33 mouse cellular contexts compared by ENCODE assay signal in the genomic region with DNA sequence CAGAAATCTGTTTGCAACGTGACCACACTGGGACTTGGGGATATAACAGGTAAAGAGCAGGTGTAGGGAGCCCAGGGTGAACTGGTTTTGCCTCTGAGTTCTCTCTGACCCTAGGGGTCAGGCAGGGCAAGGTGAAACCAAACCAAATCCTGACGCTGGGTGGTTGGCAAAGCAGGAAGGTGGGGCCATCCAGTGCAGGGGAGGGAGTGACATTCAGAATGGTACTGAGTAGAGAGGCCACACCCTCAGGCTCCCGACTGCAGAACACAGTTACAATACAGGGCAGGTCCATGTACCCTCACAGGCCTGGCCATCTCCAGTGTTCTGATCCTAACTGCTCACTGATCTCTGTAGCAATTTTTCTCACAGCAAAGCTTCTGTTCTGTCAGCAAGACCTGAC. TPM values are rescaled to one million over a fixed set of nuclear protein-coding genes. Genes with fewer than 3 reads are reported as not detected.
DNase-seq lines count a peak whose midpoint lies in the region; ATAC-seq and TF ChIP-seq lines count a peak whose summit lies in the region.
"Had no signal": no experiment of that assay in that cellular context is flagged by ENCODE, and none has a peak within 500 bp of the region (broad histone marks: within the 10 kb centered on the region; RNA-seq: fewer than 3 reads in every experiment).

No protein-coding gene starts in this region.

- peak; percentile 17 for DNase-seq in cerebellum, adult 11-12 months
- no peak for DNase-seq in cerebellum, postnatal 4 days (ENCODE audit: low spot score in 2 of 2)
- DNase-seq in layer of hippocampus, adult 2 months (ENCODE audit: low spot score in 2 of 2) = no peak
- DNase-seq in layer of hippocampus, postnatal 10 days (ENCODE audit: low spot score in 2 of 2) = no peak
- peak; percentile 58 for DNase-seq in urinary bladder, postnatal 14 days (ENCODE audit: low spot score)
- no peak for DNase-seq in urinary bladder, postnatal 4 days (ENCODE audit: low spot score in 2 of 2)
- peak; percentile 73 for DNase-seq in stomach, postnatal 0 days (ENCODE audit: low spot score)
- DNase-seq in midbrain, embryonic 14.5 days = no peak
- DNase-seq: adrenal gland, adult 2 months; adrenal gland, postnatal 36 days; cerebellum, adult 2 months; gastrocnemius, adult 2 months; gastrocnemius, postnatal 36 days; heart, adult 18-20 months; heart, postnatal 36 days; lung, embryonic 14.5 days; thymus, adult 2 months; thymus, postnatal 36 days had no signal

- no peak overlapping the region for H3K9ac ChIP-seq in stomach, postnatal 0 days (ENCODE audit: low read length)
- H3K9ac ChIP-seq in midbrain, embryonic 14.5 days (replicated peaks; ENCODE audit: low read length) = no peak overlapping the region
- H3K9ac ChIP-seq: hindbrain, embryonic 12.5 days; kidney, embryonic 15.5 days; limb, embryonic 13.5 days; liver, embryonic 14.5 days; lung, embryonic 14.5 days; midbrain, embryonic 12.5 days had no signal

- H3K36me3 ChIP-seq in stomach, postnatal 0 days (ENCODE audit: control insufficient read depth, insufficient read depth, low read length) = no peaks in the 10 kb centered on the region
- H3K36me3 ChIP-seq in midbrain, embryonic 14.5 days (ENCODE audit: control insufficient read depth, insufficient read depth, low read length) = no peaks in the 10 kb centered on the region
- H3K36me3 ChIP-seq: hindbrain, embryonic 12.5 days; kidney, embryonic 15.5 days; limb, embryonic 13.5 days; midbrain, embryonic 12.5 days had no signal

- H3K27ac ChIP-seq in layer of hippocampus, adult 2 months = peak overlapping the region; percentile 40
- H3K27ac ChIP-seq in stomach, postnatal 0 days (replicated peaks) = peak overlapping the region; percentile 80
- H3K27ac ChIP-seq in midbrain, embryonic 14.5 days (replicated peaks; ENCODE audit: low read depth, low read length) = no peak overlapping the region
- H3K27ac ChIP-seq: gastrocnemius, adult 2 months; hindbrain, embryonic 12.5 days; hindbrain, postnatal 0 days; kidney, embryonic 15.5 days; limb, embryonic 13.5 days; liver, embryonic 14.5 days; midbrain, embryonic 12.5 days had no signal

- no peaks in the 10 kb centered on the region for H3K9me3 ChIP-seq in stomach, postnatal 0 days (ENCODE audit: control insufficient read depth, low read length)
- no peaks in the 10 kb centered on the region for H3K9me3 ChIP-seq in midbrain, embryonic 14.5 days (ENCODE audit: control insufficient read depth, low read length)
- H3K9me3 ChIP-seq: hindbrain, embryonic 12.5 days; kidney, embryonic 15.5 days; limb, embryonic 13.5 days; megakaryocyte, embryonic 14.5 days; midbrain, embryonic 12.5 days had no signal

- TF ChIP-seq CTCF in layer of hippocampus, adult 2 months (conservative IDR thresholded peaks at IDR 0.05) = no peak
- no peak for TF ChIP-seq CTCF in stomach, postnatal 0 days (IDR thresholded peaks at IDR 0.05; ENCODE audit: low read depth)

- H3K4me3 ChIP-seq in layer of hippocampus, adult 2 months = no peak overlapping the region
- H3K4me3 ChIP-seq in stomach, postnatal 0 days (ENCODE audit: low read depth, low read length) = no peak overlapping the region
- no peak overlapping the region for H3K4me3 ChIP-seq in midbrain, embryonic 14.5 days (replicated peaks; ENCODE audit: low read depth, low read length)
- H3K4me3 ChIP-seq: gastrocnemius, adult 2 months; hindbrain, embryonic 12.5 days; kidney, embryonic 15.5 days; limb, embryonic 13.5 days; megakaryocyte, embryonic 14.5 days; midbrain, embryonic 12.5 days had no signal

- WGBS in stomach, postnatal 0 days = 10% methylated on average over 3 of the region's 3 CpGs
- 31% methylated on average over 3 of the region's 3 CpGs for WGBS in midbrain, embryonic 14.5 days

- H3K4me2 ChIP-seq in stomach, postnatal 0 days (replicated peaks; ENCODE audit: low read depth) = peak overlapping the region; percentile 17; the same call in 1 of the 2 replicates
- no peak overlapping the region for H3K4me2 ChIP-seq in midbrain, embryonic 14.5 days (ENCODE audit: low read length)
- H3K4me2 ChIP-seq: heart, embryonic 11.5 days; hindbrain, embryonic 12.5 days; kidney, embryonic 15.5 days; limb, embryonic 13.5 days; lung, embryonic 14.5 days; midbrain, embryonic 12.5 days had no signal

- peaks cover 3% of the 10 kb centered on the region; the same call in 1 of the 2 replicates for H3K27me3 ChIP-seq in stomach, postnatal 0 days (ENCODE audit: control insufficient read depth, insufficient read depth, low read length)
- H3K27me3 ChIP-seq in midbrain, embryonic 14.5 days (ENCODE audit: control insufficient read depth, insufficient read depth, low read length) = peaks cover 37% of the 10 kb centered on the region; the same call in 1 of the 2 replicates

- H3K4me1 ChIP-seq in stomach, postnatal 0 days (replicated peaks; ENCODE audit: control insufficient read depth, insufficient read depth) = no peaks in the 10 kb centered on the region
- H3K4me1 ChIP-seq in midbrain, embryonic 14.5 days (ENCODE audit: control insufficient read depth, insufficient read depth, low read length) = 0 out of 2 replicates have a peak, but pooled peaks cover 3% of the 10 kb centered on the region

- peak; percentile 81 for ATAC-seq in stomach, postnatal 0 days (ENCODE audit: low FRiP score, low TSS enrichment)
- no peak for ATAC-seq in midbrain, embryonic 14.5 days (ENCODE audit: low FRiP score, low TSS enrichment)
- ATAC-seq: activated CD4-positive, CD25-positive, alpha-beta regulatory T cell, adult 4 months; forebrain, embryonic 14.5 days; hindbrain, postnatal 0 days; intestine, embryonic 16.5 days had no signal

- no peak for TF ChIP-seq EP300 in stomach, postnatal 0 days (optimal IDR thresholded peaks at IDR 0.05)

RNA-seq across cellular contexts. Expression of a gene that starts 2.4 kb away (rescaled TPM):
- 10 to 100 TPM; 22.0 to 23.1 TPM for total RNA-seq in layer of hippocampus, adult 2 months (2021)
- total RNA-seq in layer of hippocampus, postnatal 10 days (2021) = 1 to 10 TPM; 5.3 to 5.8 TPM
- 24.7 and 34.2 TPM in 2 replicates for polyA plus RNA-seq in stomach, postnatal 0 days (2015; fragmentation: Nextera tagmentation; extraction: Ambion mirVana)
- 0.24 and 0.39 TPM in 2 replicates for polyA plus RNA-seq in midbrain, embryonic 14.5 days (2014; fragmentation: Nextera tagmentation; extraction: Ambion mirVana)
- total RNA-seq: ES-E14; monocyte, adult 5-6 weeks had no signal
- polyA plus RNA-seq: embryonic facial prominence, embryonic 11.5 days; forebrain, embryonic 14.5 days; limb, embryonic 13.5 days had no signal

RNA-seq across cellular contexts. Expression of a gene that starts 53.3 kb away (rescaled TPM):
- 1 to 10 TPM in 1 of 2 experiments, under 1 TPM in 1; 0.22 to 1.1 TPM for total RNA-seq in layer of hippocampus, adult 2 months (2021)
- total RNA-seq in layer of hippocampus, postnatal 10 days (2021) = under 1 TPM; 0.58 to 0.87 TPM
- polyA plus RNA-seq in stomach, postnatal 0 days (2015; fragmentation: Nextera tagmentation; extraction: Ambion mirVana) = 4.4 and 4.8 TPM in 2 replicates
- 0.78 TPM in 1 of 2 replicates, not detected in the other for polyA plus RNA-seq in midbrain, embryonic 14.5 days (2014; fragmentation: Nextera tagmentation; extraction: Ambion mirVana)
- polyA plus RNA-seq: neural tube, embryonic 14.5 days had no signal

Comparison
In these comparisons a context has a peak if more than half of its experiments do, and no peak if none do; other contexts are left out.
1. DNase-seq: peak in cerebellum, adult 11-12 months (single experiment), urinary bladder, postnatal 14 days (single experiment) and stomach, postnatal 0 days (single experiment); none in cerebellum, postnatal 4 days (0 of 2), layer of hippocampus, adult 2 months (0 of 2), layer of hippocampus, postnatal 10 days (0 of 2), urinary bladder, postnatal 4 days (0 of 2) and midbrain, embryonic 14.5 days (single experiment).